Mouse (Mus musculus): ENCODE measurements around the gene Mier2. TPM values are rescaled to one million over a fixed set of nuclear protein-coding genes. Genes with fewer than 3 reads are reported as not detected.

Mier2 gene
- polyA plus RNA-seq, 1 experiment from 2014 or later = 53.9 TPM

GRCm38 (mm10) chr10:79585136-79585535 lies 30.1 kb upstream of the Mier2 start:
- no peak overlapping the region for H3K9ac ChIP-seq
- no peak overlapping the region for H3K4me3 ChIP-seq
- 93% methylated on average over 6 of the region's 6 CpGs for WGBS
- ATAC-seq = no peak
- H3K9me3 ChIP-seq (replicated peaks) = no peaks in the 10 kb centered on the region
- H3K4me1 ChIP-seq = no peaks in the 10 kb centered on the region
- no peaks in the 10 kb centered on the region for H3K36me3 ChIP-seq (ENCODE audit: poor library complexity, severe bottlenecking)
- H3K27me3 ChIP-seq = no peaks in the 10 kb centered on the region
- H3K4me2 ChIP-seq = no peak overlapping the region
- no peak overlapping the region for H3K27ac ChIP-seq

GRCm38 (mm10) chr10:79584426-79584825 lies 29.4 kb upstream of the Mier2 start:
- WGBS = 85% methylated on average over 9 of the region's 9 CpGs
- Histone ChIP-seq H3K4me1 (no peaks in the 10 kb centered on the region), H3K9ac (no peak overlapping the region), H3K27ac (no peak overlapping the region), H3K9me3 (replicated peaks) (no peaks in the 10 kb centered on the region), H3K4me3 (no peak overlapping the region), H3K4me2 (no peak overlapping the region), H3K27me3 (0 out of 2 replicates have a peak, but pooled peaks cover 3% of the 10 kb centered on the region), H3K36me3 (ENCODE audit: poor library complexity, severe bottlenecking) (no peaks in the 10 kb centered on the region)
- no peak for ATAC-seq

DNA sequence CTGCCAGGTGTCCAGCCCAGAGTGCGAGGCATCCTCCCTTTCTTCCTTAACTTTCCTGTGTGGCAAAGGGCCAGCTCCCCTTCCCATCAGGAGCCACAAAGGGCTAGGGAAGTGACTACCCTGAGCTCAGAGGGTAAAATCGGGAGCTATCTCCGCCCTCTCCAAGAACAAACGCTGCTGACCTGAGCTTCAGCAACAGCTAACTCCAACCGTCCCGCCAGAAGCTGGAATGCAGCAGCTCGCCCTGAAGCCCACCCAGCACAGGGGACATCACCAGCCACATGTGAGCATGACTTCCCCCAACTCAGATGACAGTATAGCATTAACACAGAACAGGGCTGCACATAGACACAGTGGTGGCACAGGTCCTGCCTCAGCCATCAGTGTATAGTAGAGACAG lies 29.0 kb upstream of the Mier2 start:
- H3K9ac ChIP-seq = no peak overlapping the region
- no peak for ATAC-seq
- H3K4me2 ChIP-seq = no peak overlapping the region
- 0 out of 2 replicates have a peak, but pooled peaks cover 6% of the 10 kb centered on the region for H3K27me3 ChIP-seq
- H3K4me1 ChIP-seq = no peaks in the 10 kb centered on the region
- H3K27ac ChIP-seq = no peak overlapping the region
- H3K36me3 ChIP-seq (ENCODE audit: poor library complexity, severe bottlenecking) = no peaks in the 10 kb centered on the region
- H3K9me3 ChIP-seq (replicated peaks) = no peaks in the 10 kb centered on the region
- WGBS = 73% methylated on average over 7 of the region's 7 CpGs
- H3K4me3 ChIP-seq = no peak overlapping the region

GRCm38 (mm10) chr10:79581501-79581900 lies 26.5 kb upstream of the Mier2 start:
- Histone ChIP-seq H3K36me3 (ENCODE audit: poor library complexity, severe bottlenecking) (no peaks in the 10 kb centered on the region), H3K27ac (no peak overlapping the region), H3K4me1 (no peaks in the 10 kb centered on the region), H3K4me3 (no peak overlapping the region), H3K27me3 (peaks cover 10% of the 10 kb centered on the region; the same call in 1 of the 2 replicates), H3K9ac (no peak overlapping the region), H3K4me2 (no peak overlapping the region), H3K9me3 (replicated peaks) (0 out of 2 replicates have a peak, but pooled peaks cover 4% of the 10 kb centered on the region)
- WGBS = 91% methylated on average over 8 of the region's 8 CpGs
- ATAC-seq = no peak

DNA sequence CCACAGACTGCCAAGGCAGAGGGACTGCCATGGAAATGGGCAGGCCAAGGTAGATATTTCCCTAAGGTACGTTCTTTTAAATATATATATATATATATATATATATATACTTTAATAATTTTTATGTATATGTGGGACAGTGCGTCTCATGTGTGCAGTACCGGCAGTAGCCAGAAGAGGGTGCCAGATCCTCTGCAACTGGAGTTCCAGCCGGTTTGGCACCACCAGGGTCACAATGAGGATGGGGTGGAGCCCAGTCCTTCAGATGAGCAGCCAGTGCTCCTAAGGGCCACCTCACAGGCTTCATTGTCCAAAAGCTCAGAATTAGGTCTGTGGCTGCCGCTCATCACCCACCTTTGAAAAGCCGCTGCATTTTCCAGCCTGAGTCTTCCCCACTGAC lies 25.8 kb upstream of the Mier2 start:
- 43% methylated on average over 6 of the region's 6 CpGs for WGBS
- Histone ChIP-seq H3K27ac (no peak overlapping the region), H3K4me3 (no peak overlapping the region), H3K4me1 (no peaks in the 10 kb centered on the region), H3K9me3 (replicated peaks) (0 out of 2 replicates have a peak, but pooled peaks cover 4% of the 10 kb centered on the region), H3K27me3 (peaks cover 10% of the 10 kb centered on the region; the same call in 1 of the 2 replicates), H3K36me3 (ENCODE audit: poor library complexity, severe bottlenecking) (no peaks in the 10 kb centered on the region), H3K9ac (no peak overlapping the region), H3K4me2 (no peak overlapping the region)
- ATAC-seq = no peak

GRCm38 (mm10) chr10:79580356-79580755 lies 25.4 kb upstream of the Mier2 start:
- no peak overlapping the region for H3K4me3 ChIP-seq
- no peak for ATAC-seq
- H3K36me3 ChIP-seq (ENCODE audit: poor library complexity, severe bottlenecking) = no peaks in the 10 kb centered on the region
- 67% methylated on average over 7 of the region's 7 CpGs for whole genome bisulfite sequencing
- 0 out of 2 replicates have a peak, but pooled peaks cover 4% of the 10 kb centered on the region for H3K9me3 ChIP-seq (replicated peaks)
- H3K4me2 ChIP-seq = no peak overlapping the region
- no peaks in the 10 kb centered on the region for H3K4me1 ChIP-seq
- no peak overlapping the region for H3K9ac ChIP-seq
- no peak overlapping the region for H3K27ac ChIP-seq
- H3K27me3 ChIP-seq = peaks cover 10% of the 10 kb centered on the region; the same call in 1 of the 2 replicates

DNA sequence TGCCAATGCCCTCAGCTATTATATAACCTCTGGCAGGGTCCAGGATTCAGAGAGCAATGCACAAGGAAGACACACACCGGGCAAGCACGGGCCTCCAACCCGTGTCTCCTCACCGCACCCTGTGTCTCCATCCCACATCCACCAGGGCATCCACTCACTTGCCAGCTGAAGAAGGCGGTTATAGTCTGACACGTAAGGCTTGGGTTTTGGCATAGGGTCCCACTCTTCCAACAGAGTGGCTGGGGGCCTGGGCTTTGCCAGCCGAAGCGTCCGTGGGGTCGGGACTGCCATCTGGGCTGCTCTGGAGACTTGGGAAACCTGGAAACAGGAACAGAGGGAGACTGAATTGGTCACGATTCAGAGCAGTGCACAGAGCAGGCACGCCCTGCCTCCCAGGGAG lies 24.8 kb upstream of the Mier2 start:
- Histone ChIP-seq H3K9me3 (replicated peaks) (0 out of 2 replicates have a peak, but pooled peaks cover 4% of the 10 kb centered on the region), H3K4me1 (no peaks in the 10 kb centered on the region), H3K36me3 (ENCODE audit: poor library complexity, severe bottlenecking) (no peaks in the 10 kb centered on the region), H3K9ac (no peak overlapping the region), H3K27ac (no peak overlapping the region), H3K4me3 (no peak overlapping the region), H3K4me2 (no peak overlapping the region), H3K27me3 (peaks cover 10% of the 10 kb centered on the region; the same call in 1 of the 2 replicates)
- no peak for ATAC-seq
- WGBS = 76% methylated on average over 12 of the region's 12 CpGs

- Histone ChIP-seq H3K27me3 (peaks cover 10% of the 10 kb centered on the region; the same call in 1 of the 2 replicates), H3K9ac (no peak overlapping the region), H3K27ac (no peak overlapping the region), H3K4me3 (no peak overlapping the region), H3K4me1 (no peaks in the 10 kb centered on the region), H3K4me2 (no peak overlapping the region), H3K36me3 (ENCODE audit: poor library complexity, severe bottlenecking) (no peaks in the 10 kb centered on the region), H3K9me3 (replicated peaks) (0 out of 2 replicates have a peak, but pooled peaks cover 4% of the 10 kb centered on the region)
- WGBS = 81% methylated on average over 7 of the region's 7 CpGs
- ATAC-seq = no peak
These were observed 23.9 kb upstream of the Mier2 start for GRCm38 (mm10) chr10:79578891-79579290.

DNA sequence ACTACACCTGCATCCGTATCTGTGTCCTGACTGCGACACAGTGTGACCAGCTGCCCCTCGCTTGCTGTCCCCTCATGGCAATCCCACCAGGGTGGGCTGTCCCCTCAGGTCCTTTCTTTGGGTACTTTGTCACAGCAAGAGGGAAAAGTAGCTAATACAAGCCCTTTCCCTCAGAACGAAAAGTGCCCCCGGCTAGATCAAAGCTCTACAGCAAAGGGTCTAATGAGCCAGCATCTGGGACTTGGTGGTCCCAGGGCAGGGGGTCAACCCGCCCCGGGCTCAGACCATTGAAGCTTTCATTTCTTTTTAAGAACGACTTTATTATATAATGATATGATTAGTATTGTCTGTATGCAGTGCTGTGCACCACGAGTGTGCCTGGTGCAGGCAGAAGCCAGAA lies 23.3 kb upstream of the Mier2 start:
- H3K4me2 ChIP-seq = no peak overlapping the region
- H3K4me1 ChIP-seq = no peaks in the 10 kb centered on the region
- 31% methylated on average over 9 of the region's 9 CpGs for WGBS
- H3K9me3 ChIP-seq (replicated peaks) = 0 out of 2 replicates have a peak, but pooled peaks cover 4% of the 10 kb centered on the region
- no peak overlapping the region for H3K9ac ChIP-seq
- H3K36me3 ChIP-seq (ENCODE audit: poor library complexity, severe bottlenecking) = no peaks in the 10 kb centered on the region
- no peak overlapping the region for H3K4me3 ChIP-seq
- peaks cover 10% of the 10 kb centered on the region; the same call in 1 of the 2 replicates for H3K27me3 ChIP-seq
- ATAC-seq = no peak
- no peak overlapping the region for H3K27ac ChIP-seq

GRCm38 (mm10) chr10:79577376-79577775 lies 22.4 kb upstream of the Mier2 start:
- WGBS = 76% methylated on average over 4 of the region's 4 CpGs
- no peak for ATAC-seq
- no peak overlapping the region for H3K4me3 ChIP-seq
- H3K27me3 ChIP-seq = peaks cover 10% of the 10 kb centered on the region; the same call in 1 of the 2 replicates
- no peaks in the 10 kb centered on the region for H3K4me1 ChIP-seq
- H3K27ac ChIP-seq = no peak overlapping the region
- no peak overlapping the region for H3K9ac ChIP-seq
- no peak overlapping the region for H3K4me2 ChIP-seq
- no peaks in the 10 kb centered on the region for H3K36me3 ChIP-seq (ENCODE audit: poor library complexity, severe bottlenecking)
- 0 out of 2 replicates have a peak, but pooled peaks cover 4% of the 10 kb centered on the region for H3K9me3 ChIP-seq (replicated peaks)

GRCm38 (mm10) chr10:79575754-79576153 lies 20.8 kb upstream of the Mier2 start:
- Histone ChIP-seq H3K27me3 (peaks cover 10% of the 10 kb centered on the region; the same call in 1 of the 2 replicates), H3K4me3 (no peak overlapping the region), H3K36me3 (ENCODE audit: poor library complexity, severe bottlenecking) (no peaks in the 10 kb centered on the region), H3K4me1 (no peaks in the 10 kb centered on the region), H3K9ac (no peak overlapping the region), H3K4me2 (no peak overlapping the region), H3K27ac (no peak overlapping the region), H3K9me3 (replicated peaks) (0 out of 2 replicates have a peak, but pooled peaks cover 4% of the 10 kb centered on the region)
- no peak for ATAC-seq
- 82% methylated on average over 6 of the region's 6 CpGs for WGBS

DNA sequence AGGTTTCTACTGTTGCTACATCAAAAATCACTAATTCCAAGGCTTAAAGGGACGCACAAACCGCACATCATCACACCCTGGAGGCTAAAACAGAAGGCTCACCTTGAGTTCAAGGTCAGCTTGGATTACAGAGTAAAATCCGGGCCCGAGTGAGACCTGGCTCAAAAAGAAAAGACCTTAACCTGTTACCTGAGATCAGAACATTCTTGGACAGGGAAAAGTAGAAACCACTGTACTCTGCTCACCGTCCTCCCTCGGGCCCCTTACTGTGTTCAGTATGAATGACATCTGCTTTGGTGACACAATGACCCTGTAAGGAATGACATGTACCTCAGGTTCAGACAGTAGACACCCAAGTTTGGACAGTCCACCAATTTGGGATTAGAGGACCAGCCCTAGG lies 19.8 kb upstream of the Mier2 start:
- peaks cover 8% of the 10 kb centered on the region; the same call in 1 of the 2 replicates for H3K27me3 ChIP-seq
- 92% methylated on average over 6 of the region's 6 CpGs for WGBS
- no peak overlapping the region for H3K9ac ChIP-seq
- H3K36me3 ChIP-seq (ENCODE audit: poor library complexity, severe bottlenecking) = no peaks in the 10 kb centered on the region
- H3K4me1 ChIP-seq = no peaks in the 10 kb centered on the region
- ATAC-seq = no peak
- no peak overlapping the region for H3K4me2 ChIP-seq
- H3K27ac ChIP-seq = no peak overlapping the region
- H3K4me3 ChIP-seq = no peak overlapping the region
- 0 out of 2 replicates have a peak, but pooled peaks cover 4% of the 10 kb centered on the region for H3K9me3 ChIP-seq (replicated peaks)

- no peak overlapping the region for H3K9ac ChIP-seq
- peaks cover 6% of the 10 kb centered on the region; the same call in 1 of the 2 replicates for H3K27me3 ChIP-seq
- no peaks in the 10 kb centered on the region for H3K36me3 ChIP-seq (ENCODE audit: poor library complexity, severe bottlenecking)
- 0 out of 2 replicates have a peak, but pooled peaks cover 4% of the 10 kb centered on the region for H3K9me3 ChIP-seq (replicated peaks)
- no peak overlapping the region for H3K4me3 ChIP-seq
- H3K4me2 ChIP-seq = no peak overlapping the region
- no peak for ATAC-seq
- no peaks in the 10 kb centered on the region for H3K4me1 ChIP-seq
- H3K27ac ChIP-seq = no peak overlapping the region
- 91% methylated on average over 8 of the region's 8 CpGs for WGBS
These were observed 19.4 kb upstream of the Mier2 start for GRCm38 (mm10) chr10:79574350-79574749.
